Mouse (Mus musculus): ENCODE data around the gene Xylt1. TPM values are rescaled to one million over a fixed set of nuclear protein-coding genes. Genes with fewer than 3 reads are reported as not detected.

Xylt1 gene
- polyA plus RNA-seq, 1 experiment from 2014 or later, result 2.9 TPM

GRCm38 (mm10) chr7:117564627-117565026, 183.8 kb downstream of the Xylt1 start:
- no peak overlapping the region for H3K4me3 ChIP-seq (ENCODE audit: low read length)
- H3K4me1 ChIP-seq (ENCODE audit: control insufficient read depth, insufficient read depth, low read depth, low read length), result no peaks in the 10 kb centered on the region
- no peaks in the 10 kb centered on the region for H3K27me3 ChIP-seq (replicated peaks; ENCODE audit: control insufficient read depth, insufficient read depth, low read length)
- H3K4me2 ChIP-seq (ENCODE audit: low read length), result no peak overlapping the region
- no peaks in the 10 kb centered on the region for H3K9me3 ChIP-seq (ENCODE audit: control insufficient read depth, low read length)
- no peak overlapping the region for H3K9ac ChIP-seq (ENCODE audit: low read depth, low read length)
- ATAC-seq, result no peak
- H3K36me3 ChIP-seq (ENCODE audit: control insufficient read depth, insufficient read depth, low read length), result no peaks in the 10 kb centered on the region
- H3K27ac ChIP-seq (ENCODE audit: low read depth, low read length), result no peak overlapping the region
- 77% methylated on average over 4 of the region's 4 CpGs for WGBS

DNA sequence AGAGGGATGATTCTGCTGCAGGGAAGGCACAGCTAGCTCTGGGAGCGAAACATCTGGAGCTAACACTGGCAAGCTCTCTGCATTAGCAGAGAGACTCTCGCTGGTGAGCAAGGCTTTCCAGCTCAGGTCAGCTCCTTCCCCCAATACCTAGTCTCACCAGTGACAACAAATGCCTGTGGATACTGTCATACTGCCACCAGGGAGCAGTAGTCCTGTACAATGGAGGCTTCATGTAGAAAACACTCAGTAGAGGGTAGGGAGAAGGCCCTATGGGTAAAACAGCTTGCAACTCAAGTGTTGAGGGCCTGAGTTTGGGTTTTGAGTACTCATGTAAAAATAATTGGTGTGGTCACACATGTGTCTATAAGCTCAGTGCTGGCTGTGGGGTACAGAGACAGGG, 185.3 kb downstream of the Xylt1 start:
- Histone ChIP-seq H3K27ac (ENCODE audit: low read depth, low read length) (no peak overlapping the region), H3K4me3 (ENCODE audit: low read length) (no peak overlapping the region), H3K9me3 (ENCODE audit: control insufficient read depth, low read length) (no peaks in the 10 kb centered on the region), H3K36me3 (ENCODE audit: control insufficient read depth, insufficient read depth, low read length) (no peaks in the 10 kb centered on the region), H3K9ac (ENCODE audit: low read depth, low read length) (no peak overlapping the region), H3K4me1 (ENCODE audit: control insufficient read depth, insufficient read depth, low read depth, low read length) (no peaks in the 10 kb centered on the region), H3K27me3 (replicated peaks; ENCODE audit: control insufficient read depth, insufficient read depth, low read length) (no peaks in the 10 kb centered on the region), H3K4me2 (ENCODE audit: low read length) (no peak overlapping the region)
- WGBS, result 71% methylated on average over 2 of the region's 2 CpGs
- no peak for ATAC-seq

GRCm38 (mm10) chr7:117566833-117567232, 186.1 kb downstream of the Xylt1 start:
- H3K4me3 ChIP-seq (ENCODE audit: low read length), result no peak overlapping the region
- no peaks in the 10 kb centered on the region for H3K9me3 ChIP-seq (ENCODE audit: control insufficient read depth, low read length)
- no peak overlapping the region for H3K27ac ChIP-seq (ENCODE audit: low read depth, low read length)
- no peak overlapping the region for H3K9ac ChIP-seq (ENCODE audit: low read depth, low read length)
- no peak for ATAC-seq
- 59% methylated on average over 1 of the region's 1 CpGs for WGBS
- H3K4me1 ChIP-seq (ENCODE audit: control insufficient read depth, insufficient read depth, low read depth, low read length), result no peaks in the 10 kb centered on the region
- H3K27me3 ChIP-seq (replicated peaks; ENCODE audit: control insufficient read depth, insufficient read depth, low read length), result no peaks in the 10 kb centered on the region
- H3K36me3 ChIP-seq (ENCODE audit: control insufficient read depth, insufficient read depth, low read length), result no peaks in the 10 kb centered on the region
- no peak overlapping the region for H3K4me2 ChIP-seq (ENCODE audit: low read length)

DNA sequence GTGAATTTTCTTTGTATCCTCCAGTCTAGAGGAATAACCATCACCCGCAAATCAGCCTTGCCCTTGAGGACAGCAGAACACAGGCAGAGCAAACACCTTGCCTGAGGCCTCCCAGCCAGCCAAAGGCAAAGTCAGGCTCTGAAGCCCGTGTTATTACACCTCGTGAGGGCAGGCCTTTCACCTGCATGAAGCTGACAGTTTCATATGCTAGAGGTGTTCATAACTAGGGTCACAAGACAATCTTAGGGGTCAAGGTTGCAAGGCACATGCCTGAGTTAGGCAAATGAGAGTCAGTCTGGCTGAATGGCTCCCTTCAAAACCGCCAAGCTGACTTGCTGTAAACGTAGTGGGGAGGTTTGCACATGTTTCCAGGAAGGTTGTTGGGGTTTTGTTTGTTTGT, 186.5 kb downstream of the Xylt1 start:
- no peak overlapping the region for H3K9ac ChIP-seq (ENCODE audit: low read depth, low read length)
- no peaks in the 10 kb centered on the region for H3K4me1 ChIP-seq (ENCODE audit: control insufficient read depth, insufficient read depth, low read depth, low read length)
- H3K27me3 ChIP-seq (replicated peaks; ENCODE audit: control insufficient read depth, insufficient read depth, low read length), result no peaks in the 10 kb centered on the region
- H3K4me2 ChIP-seq (ENCODE audit: low read length), result no peak overlapping the region
- no peaks in the 10 kb centered on the region for H3K9me3 ChIP-seq (ENCODE audit: control insufficient read depth, low read length)
- ATAC-seq, result no peak
- no peak overlapping the region for H3K27ac ChIP-seq (ENCODE audit: low read depth, low read length)
- H3K36me3 ChIP-seq (ENCODE audit: control insufficient read depth, insufficient read depth, low read length), result no peaks in the 10 kb centered on the region
- 81% methylated on average over 5 of the region's 5 CpGs for WGBS
- H3K4me3 ChIP-seq (ENCODE audit: low read length), result no peak overlapping the region

- H3K27ac ChIP-seq (ENCODE audit: low read depth, low read length), result no peak overlapping the region
- ATAC-seq, result no peak
- H3K4me3 ChIP-seq (ENCODE audit: low read length), result no peak overlapping the region
- no peaks in the 10 kb centered on the region for H3K27me3 ChIP-seq (replicated peaks; ENCODE audit: control insufficient read depth, insufficient read depth, low read length)
- H3K36me3 ChIP-seq (ENCODE audit: control insufficient read depth, insufficient read depth, low read length), result no peaks in the 10 kb centered on the region
- 88% methylated on average over 11 of the region's 11 CpGs for WGBS
- no peaks in the 10 kb centered on the region for H3K9me3 ChIP-seq (ENCODE audit: control insufficient read depth, low read length)
- H3K4me2 ChIP-seq (ENCODE audit: low read length), result no peak overlapping the region
- no peak overlapping the region for H3K9ac ChIP-seq (ENCODE audit: low read depth, low read length)
- no peaks in the 10 kb centered on the region for H3K4me1 ChIP-seq (ENCODE audit: control insufficient read depth, insufficient read depth, low read depth, low read length)
Observed at GRCm38 (mm10) chr7:117567653-117568340, 187.0 kb downstream of the Xylt1 start.

DNA sequence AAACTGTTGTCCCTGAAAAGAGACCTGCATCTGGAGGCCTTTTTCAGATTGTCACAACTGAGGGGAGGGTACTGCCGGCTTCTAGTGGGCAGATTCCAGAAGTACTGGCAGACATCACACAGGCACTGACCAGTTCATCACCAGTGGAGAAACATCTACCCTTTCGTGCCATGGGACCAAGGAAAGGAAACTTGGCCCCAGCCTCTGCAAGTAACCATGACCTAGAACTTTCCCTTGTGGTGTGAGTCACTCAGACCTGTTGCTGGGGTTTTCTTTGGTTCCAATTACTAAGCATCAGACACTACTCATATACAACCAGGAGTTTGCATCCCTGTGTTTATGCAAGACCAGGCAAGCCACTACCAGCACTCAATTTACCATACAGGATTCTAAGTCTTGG, 190.4 kb downstream of the Xylt1 start:
- ATAC-seq, result no peak
- 100% methylated on average over 2 of the region's 2 CpGs for WGBS
- no peaks in the 10 kb centered on the region for H3K27me3 ChIP-seq (replicated peaks; ENCODE audit: control insufficient read depth, insufficient read depth, low read length)
- no peaks in the 10 kb centered on the region for H3K36me3 ChIP-seq (ENCODE audit: control insufficient read depth, insufficient read depth, low read length)
- H3K27ac ChIP-seq (ENCODE audit: low read depth, low read length), result no peak overlapping the region
- no peak overlapping the region for H3K9ac ChIP-seq (ENCODE audit: low read depth, low read length)
- H3K4me2 ChIP-seq (ENCODE audit: low read length), result no peak overlapping the region
- H3K9me3 ChIP-seq (ENCODE audit: control insufficient read depth, low read length), result no peaks in the 10 kb centered on the region
- no peaks in the 10 kb centered on the region for H3K4me1 ChIP-seq (ENCODE audit: control insufficient read depth, insufficient read depth, low read depth, low read length)
- H3K4me3 ChIP-seq (ENCODE audit: low read length), result no peak overlapping the region

DNA sequence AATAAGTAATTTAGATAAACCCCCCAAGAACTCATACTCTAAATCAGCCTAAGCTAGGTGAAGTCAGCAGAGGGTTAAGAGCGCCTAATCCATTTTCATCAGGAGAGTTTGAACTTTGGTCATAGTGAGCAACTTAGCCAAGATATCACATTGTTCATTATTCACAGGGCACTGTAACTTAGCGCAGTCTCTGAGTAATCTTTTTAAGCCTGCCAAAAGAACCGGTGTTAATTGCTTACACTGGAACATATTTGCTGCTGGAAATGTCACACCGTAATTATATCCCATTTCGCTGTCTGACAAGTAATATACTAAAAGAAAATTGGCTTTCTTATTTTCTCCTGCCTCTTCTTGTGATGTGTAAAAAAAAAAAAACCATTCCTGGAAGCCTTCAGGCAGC, 190.9 kb downstream of the Xylt1 start:
- 61% methylated on average over 5 of the region's 5 CpGs for WGBS
- H3K4me1 ChIP-seq (ENCODE audit: control insufficient read depth, insufficient read depth, low read depth, low read length), result no peaks in the 10 kb centered on the region
- no peak overlapping the region for H3K4me3 ChIP-seq (ENCODE audit: low read length)
- no peaks in the 10 kb centered on the region for H3K36me3 ChIP-seq (ENCODE audit: control insufficient read depth, insufficient read depth, low read length)
- no peaks in the 10 kb centered on the region for H3K9me3 ChIP-seq (ENCODE audit: control insufficient read depth, low read length)
- H3K9ac ChIP-seq (ENCODE audit: low read depth, low read length), result no peak overlapping the region
- no peaks in the 10 kb centered on the region for H3K27me3 ChIP-seq (replicated peaks; ENCODE audit: control insufficient read depth, insufficient read depth, low read length)
- no peak overlapping the region for H3K27ac ChIP-seq (ENCODE audit: low read depth, low read length)
- no peak for ATAC-seq
- no peak overlapping the region for H3K4me2 ChIP-seq (ENCODE audit: low read length)

DNA sequence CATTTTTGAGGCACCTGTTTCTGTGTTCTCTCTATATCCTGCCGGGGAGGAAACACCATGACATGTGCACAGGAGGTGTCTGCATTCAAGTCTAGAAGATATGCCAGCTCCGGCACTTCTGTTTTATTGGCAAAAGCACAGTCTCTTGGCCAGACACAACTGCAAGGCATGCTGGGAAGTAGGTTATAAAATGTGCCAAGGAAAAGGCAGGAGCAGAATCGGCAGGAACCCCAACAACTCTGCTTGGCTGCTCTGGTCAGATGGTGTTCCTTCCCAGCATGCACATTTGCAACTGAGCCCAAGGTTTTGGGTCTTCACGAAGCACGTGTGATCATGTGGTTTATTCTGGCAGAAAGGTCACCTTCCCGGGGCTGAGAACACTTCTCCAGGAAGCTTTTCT, 192.4 kb downstream of the Xylt1 start:
- H3K4me1 ChIP-seq (ENCODE audit: control insufficient read depth, insufficient read depth, low read depth, low read length), result no peaks in the 10 kb centered on the region

DNA sequence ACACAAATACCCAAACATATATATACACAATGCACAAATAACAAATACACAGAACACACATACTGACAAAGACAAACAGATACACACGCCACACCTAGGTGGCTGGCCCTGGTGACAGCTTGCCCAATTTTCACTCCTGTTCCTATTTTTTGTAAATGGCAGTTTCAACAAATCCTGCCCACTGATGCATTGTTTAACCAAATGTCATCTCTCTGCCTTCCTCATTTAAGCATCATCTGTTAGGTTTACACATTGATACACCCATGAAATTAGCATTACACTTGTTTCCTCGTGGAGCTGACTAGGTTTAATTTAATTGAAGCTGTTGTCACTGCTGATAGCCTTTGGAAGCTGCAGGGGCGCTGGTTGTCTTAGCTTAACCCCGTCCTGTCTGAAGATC, 194.6 kb downstream of the Xylt1 start:
- Histone ChIP-seq H3K4me3 (ENCODE audit: low read length) (no peak overlapping the region), H3K4me1 (ENCODE audit: control insufficient read depth, insufficient read depth, low read depth, low read length) (no peaks in the 10 kb centered on the region), H3K9me3 (ENCODE audit: control insufficient read depth, low read length) (no peaks in the 10 kb centered on the region), H3K36me3 (ENCODE audit: control insufficient read depth, insufficient read depth, low read length) (no peaks in the 10 kb centered on the region), H3K9ac (ENCODE audit: low read depth, low read length) (no peak overlapping the region), H3K27ac (ENCODE audit: low read depth, low read length) (no peak overlapping the region), H3K27me3 (replicated peaks; ENCODE audit: control insufficient read depth, insufficient read depth, low read length) (no peaks in the 10 kb centered on the region), H3K4me2 (ENCODE audit: low read length) (no peak overlapping the region)
- 39% methylated on average over 4 of the region's 4 CpGs for WGBS
- ATAC-seq, result no peak

More for the DNA sequence above, 192.4 kb downstream of the Xylt1 start:
- Histone ChIP-seq H3K4me2 (ENCODE audit: low read length) (no peak overlapping the region), H3K9ac (ENCODE audit: low read depth, low read length) (no peak overlapping the region), H3K4me3 (ENCODE audit: low read length) (no peak overlapping the region), H3K9me3 (ENCODE audit: control insufficient read depth, low read length) (no peaks in the 10 kb centered on the region), H3K36me3 (ENCODE audit: control insufficient read depth, insufficient read depth, low read length) (no peaks in the 10 kb centered on the region), H3K27me3 (replicated peaks; ENCODE audit: control insufficient read depth, insufficient read depth, low read length) (no peaks in the 10 kb centered on the region), H3K27ac (ENCODE audit: low read depth, low read length) (no peak overlapping the region)
- ATAC-seq, result no peak
- WGBS, result 60% methylated on average over 6 of the region's 6 CpGs

- Histone ChIP-seq H3K9me3 (ENCODE audit: control insufficient read depth, low read length) (no peaks in the 10 kb centered on the region), H3K4me1 (ENCODE audit: control insufficient read depth, insufficient read depth, low read depth, low read length) (no peaks in the 10 kb centered on the region), H3K27me3 (replicated peaks; ENCODE audit: control insufficient read depth, insufficient read depth, low read length) (no peaks in the 10 kb centered on the region), H3K9ac (ENCODE audit: low read depth, low read length) (no peak overlapping the region), H3K4me2 (ENCODE audit: low read length) (no peak overlapping the region), H3K27ac (ENCODE audit: low read depth, low read length) (no peak overlapping the region), H3K4me3 (ENCODE audit: low read length) (no peak overlapping the region), H3K36me3 (ENCODE audit: control insufficient read depth, insufficient read depth, low read length) (no peaks in the 10 kb centered on the region)
- ATAC-seq, result no peak
- WGBS, result 94% methylated on average over 6 of the region's 6 CpGs
Observed at GRCm38 (mm10) chr7:117577035-117577434, 196.3 kb downstream of the Xylt1 start.
